Mouse (Mus musculus) heart, adult 11 months (tissue): ENCODE results near the gene Lrrn1.

Experiments used
- DNase-seq: peaks from one replicate; pipeline ENCODE4 v3.0.0; 2022

The Lrrn1 gene

GRCm38 (mm10) chr6:107528877-107529864, at the start of gene Lrrn1:
TSS of gene Lrrn1 (plus strand) at chr6:107529768.
- DNase-seq = peak; percentile 55

GRCm38 (mm10) chr6:107494491-107494890, 35.1 kb upstream of the Lrrn1 start:
- no peak for DNase-seq

GRCm38 (mm10) chr6:107495830-107496229, 33.7 kb upstream of the Lrrn1 start:
- DNase-seq = no peak

- DNase-seq = no peak
Measured at GRCm38 (mm10) chr6:107513716-107514115, 15.9 kb upstream of the Lrrn1 start.

- no peak for DNase-seq
Measured at GRCm38 (mm10) chr6:107523953-107524352, 5.6 kb upstream of the Lrrn1 start.

- DNase-seq = peak; percentile 87
Measured at GRCm38 (mm10) chr6:107529911-107530431, 403 bp downstream of the Lrrn1 start.

- peak; percentile 50 for DNase-seq
Measured at GRCm38 (mm10) chr6:107530621-107531285, 1.2 kb downstream of the Lrrn1 start.

GRCm38 (mm10) chr6:107531526-107532080, 2.0 kb downstream of the Lrrn1 start:
- peak; percentile 4 for DNase-seq

- DNase-seq = peak; percentile 10
Measured at GRCm38 (mm10) chr6:107534533-107534932, 5.0 kb downstream of the Lrrn1 start.

GRCm38 (mm10) chr6:107536631-107537030, 7.1 kb downstream of the Lrrn1 start:
- peak; percentile 7 for DNase-seq

GRCm38 (mm10) chr6:107541222-107541621, 11.7 kb downstream of the Lrrn1 start:
- peak; percentile 6 for DNase-seq

GRCm38 (mm10) chr6:107541918-107542317, 12.3 kb downstream of the Lrrn1 start:
- DNase-seq = peak; percentile 15

- DNase-seq = peak; percentile 1
Measured at GRCm38 (mm10) chr6:107546272-107546671, 16.7 kb downstream of the Lrrn1 start.

GRCm38 (mm10) chr6:107552511-107552910, 22.9 kb downstream of the Lrrn1 start:
- no peak for DNase-seq

GRCm38 (mm10) chr6:107555364-107555763, 25.8 kb downstream of the Lrrn1 start:
- no peak for DNase-seq

- DNase-seq = no peak
Measured at GRCm38 (mm10) chr6:107556996-107557395, 27.4 kb downstream of the Lrrn1 start.

GRCm38 (mm10) chr6:107557806-107558205, 28.2 kb downstream of the Lrrn1 start:
- no peak for DNase-seq

- no peak for DNase-seq
Measured at GRCm38 (mm10) chr6:107562255-107562654, 32.7 kb downstream of the Lrrn1 start.

GRCm38 (mm10) chr6:107566944-107567634, 37.5 kb downstream of the Lrrn1 start:
- no peak for DNase-seq

- no peak for DNase-seq
Measured at GRCm38 (mm10) chr6:107574561-107574960, 45.0 kb downstream of the Lrrn1 start.

GRCm38 (mm10) chr6:107575405-107575804, 45.8 kb downstream of the Lrrn1 start:
- DNase-seq = no peak

- no peak for DNase-seq
Measured at GRCm38 (mm10) chr6:107577309-107577708, 47.7 kb downstream of the Lrrn1 start.
